Mouse (Mus musculus) adrenal gland, postnatal 25 days (tissue): ENCODE data around the gene Ctdspl. TPM values are rescaled to one million over a fixed set of nuclear protein-coding genes. Genes with fewer than 3 reads are reported as not detected.

Experiments used
- DNase-seq: peaks from one replicate; pipeline ENCODE4 v3.0.0; 2021; ENCODE audit warnings: mixed read lengths
- total RNA-seq: library from RNA; stranded (reverse); gene quantifications from 2 replicates; pipeline ENCODE4 v1.2.3, GENCODE M21; 2021

The Ctdspl gene
- total RNA-seq, 1 experiment from 2014 or later: 31.3 TPM

DNA sequence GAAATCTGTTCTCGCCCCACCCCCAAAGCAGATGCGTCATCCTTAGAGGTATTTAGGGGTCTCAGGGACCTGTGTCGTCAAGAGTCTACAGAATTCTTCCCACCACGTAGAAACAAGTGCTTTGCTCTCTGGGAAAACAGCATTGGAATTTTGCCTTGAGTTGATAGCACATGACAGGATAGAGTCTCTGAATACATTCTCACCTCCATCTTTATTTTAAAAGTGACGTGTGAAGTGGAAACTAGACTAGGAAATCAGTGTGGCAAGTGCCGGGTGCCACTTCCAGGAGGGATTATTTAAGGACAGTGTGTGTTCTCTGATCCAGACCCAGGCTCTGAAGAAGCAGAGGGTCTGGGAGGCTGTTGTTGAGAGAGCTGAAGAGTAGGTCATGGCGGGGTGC is 64.2 kb downstream of the Ctdspl start:
- DNase-seq: no peak

GRCm38 (mm10) chr9:118991750-118992585 is 65.7 kb downstream of the Ctdspl start:
- no peak for DNase-seq

DNA sequence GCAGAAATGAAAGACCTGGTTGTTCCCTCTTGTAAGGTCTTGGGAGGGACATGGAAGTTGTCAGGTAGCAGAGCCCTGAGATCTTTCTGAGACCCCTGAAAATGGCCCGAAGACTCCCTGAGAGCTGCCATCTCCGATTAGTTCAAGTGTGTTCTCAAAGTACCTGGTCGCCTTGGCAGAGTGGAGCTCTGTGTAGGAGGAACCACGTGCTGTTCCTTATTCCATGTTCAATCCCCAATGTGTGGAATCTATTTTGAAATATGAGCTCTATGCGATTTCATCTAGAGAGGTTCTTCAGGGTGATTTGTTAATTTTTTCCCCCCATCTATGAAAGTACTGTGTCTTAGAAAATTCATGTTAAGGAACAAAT is 66.3 kb downstream of the Ctdspl start:
- no peak for DNase-seq

DNA sequence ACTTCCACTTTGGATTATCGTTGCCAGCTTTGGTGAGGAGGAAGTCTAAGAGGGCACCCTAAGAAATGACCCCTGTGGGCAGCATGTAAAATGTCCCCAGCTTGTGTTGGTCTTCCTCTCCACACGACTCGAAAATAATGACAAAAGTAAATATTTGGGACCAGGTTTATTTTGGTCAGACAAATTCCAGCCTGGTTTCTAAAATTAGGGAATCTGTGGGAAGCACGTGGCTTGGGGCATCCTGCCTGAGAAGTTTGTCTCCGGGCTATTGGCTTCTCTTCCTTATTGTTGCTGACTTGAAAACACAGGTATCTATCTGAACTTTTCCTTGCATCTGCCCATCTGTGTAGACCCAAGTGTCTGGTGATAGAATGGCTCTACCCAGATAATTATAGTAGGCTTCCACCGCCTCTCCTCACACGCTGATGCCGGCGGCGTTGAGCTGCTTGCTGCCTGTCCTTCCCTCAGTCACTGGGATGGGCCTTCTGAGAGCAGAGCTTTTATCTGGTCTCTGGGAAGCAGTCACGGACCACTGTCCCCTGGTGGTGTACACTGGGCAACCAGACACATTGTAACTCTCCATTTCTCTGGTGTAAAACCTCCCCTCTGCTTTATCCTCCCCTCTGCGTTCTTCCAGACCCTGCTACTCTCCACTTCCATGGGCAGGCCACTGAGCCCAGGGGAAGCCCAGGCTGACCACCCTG is 68.4 kb downstream of the Ctdspl start:
- no peak for DNase-seq

GRCm38 (mm10) chr9:118995539-118995938 is 69.3 kb downstream of the Ctdspl start:
- no peak for DNase-seq

- DNase-seq: no peak
These were observed 71.0 kb downstream of the Ctdspl start for GRCm38 (mm10) chr9:118997241-118997640.

DNA sequence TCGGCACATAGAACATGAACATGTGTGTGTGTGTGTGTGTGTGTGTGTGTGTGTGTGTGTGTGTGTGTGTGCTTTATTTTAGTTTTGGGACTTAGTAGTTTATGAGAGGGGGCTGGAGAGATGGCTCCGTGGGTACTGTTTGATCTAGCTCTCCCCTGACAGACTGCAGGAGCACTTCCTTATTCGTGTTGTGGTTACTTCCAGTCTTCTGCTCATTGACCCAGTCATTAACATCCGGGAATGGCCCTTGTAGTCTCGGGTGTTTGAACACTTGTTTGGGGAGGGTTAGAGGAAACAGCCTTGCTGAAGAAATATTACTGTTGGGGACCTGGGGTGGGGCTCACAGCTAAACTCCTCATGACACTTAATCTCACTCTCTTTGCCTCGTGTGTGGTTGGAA is 73.9 kb downstream of the Ctdspl start:
- DNase-seq: no peak

DNA sequence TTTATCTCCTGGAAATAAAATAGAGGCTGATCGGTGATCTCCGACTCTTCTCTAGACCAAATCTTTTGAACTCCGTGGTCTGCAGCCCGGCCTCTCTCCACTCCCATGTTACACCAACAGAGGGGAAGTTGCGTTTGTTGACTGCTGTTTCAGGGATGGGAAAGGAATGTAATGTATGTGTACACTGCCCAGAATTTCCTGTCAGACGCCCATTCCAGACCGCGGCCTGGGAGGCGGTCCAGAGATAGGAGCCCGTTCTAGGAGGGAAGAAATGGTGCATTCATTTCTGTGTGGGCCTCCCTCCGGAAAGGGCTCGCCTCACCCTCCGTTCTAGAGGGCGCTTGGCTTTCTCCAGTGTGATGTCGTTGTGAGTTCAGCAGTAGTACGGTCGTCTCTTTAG is 76.0 kb downstream of the Ctdspl start:
- DNase-seq: peak; percentile 15

GRCm38 (mm10) chr9:119003990-119004702 is 77.9 kb downstream of the Ctdspl start:
- no peak for DNase-seq

GRCm38 (mm10) chr9:119004703-119005076 is 78.4 kb downstream of the Ctdspl start:
- DNase-seq: no peak

DNA sequence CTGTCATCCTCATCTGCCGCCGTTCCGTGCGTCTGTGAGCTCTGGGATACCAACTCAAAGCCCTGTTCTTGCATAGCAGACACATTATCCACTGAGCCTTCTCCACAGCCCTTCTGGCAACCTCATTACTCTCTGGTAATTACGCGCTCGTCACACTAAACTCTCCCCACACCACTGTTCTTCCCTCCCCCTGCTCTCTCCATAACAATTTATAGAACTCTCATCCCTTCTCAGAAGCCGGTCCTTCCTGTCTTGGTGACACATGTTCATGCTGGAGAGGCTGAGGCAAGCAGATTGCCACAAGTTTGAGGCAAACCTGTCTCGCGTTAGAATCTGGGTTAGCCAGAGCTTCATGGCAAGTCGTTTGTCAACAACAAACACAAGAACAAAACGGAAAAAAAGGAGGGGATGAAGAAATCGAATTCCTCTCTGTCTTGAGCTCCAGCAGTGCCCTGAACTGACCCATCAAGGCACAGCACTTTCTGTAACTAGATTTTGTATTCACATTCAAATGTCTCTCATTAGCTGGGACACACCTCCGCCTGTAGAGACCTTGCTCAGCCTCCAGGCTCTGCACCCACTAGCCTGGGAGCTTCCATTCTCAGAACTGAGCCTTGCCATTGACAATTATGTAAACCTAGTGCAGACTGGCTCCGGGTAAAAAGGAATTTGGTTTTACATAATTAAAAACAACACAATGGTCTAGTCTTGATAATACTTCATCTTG is 79.2 kb downstream of the Ctdspl start:
- DNase-seq: no peak

GRCm38 (mm10) chr9:119007266-119007665 is 81.0 kb downstream of the Ctdspl start:
- no peak for DNase-seq

GRCm38 (mm10) chr9:119008871-119009270 is 82.6 kb downstream of the Ctdspl start:
- DNase-seq: no peak

- DNase-seq: no peak
These were observed 84.0 kb downstream of the Ctdspl start for GRCm38 (mm10) chr9:119010156-119010710.

DNA sequence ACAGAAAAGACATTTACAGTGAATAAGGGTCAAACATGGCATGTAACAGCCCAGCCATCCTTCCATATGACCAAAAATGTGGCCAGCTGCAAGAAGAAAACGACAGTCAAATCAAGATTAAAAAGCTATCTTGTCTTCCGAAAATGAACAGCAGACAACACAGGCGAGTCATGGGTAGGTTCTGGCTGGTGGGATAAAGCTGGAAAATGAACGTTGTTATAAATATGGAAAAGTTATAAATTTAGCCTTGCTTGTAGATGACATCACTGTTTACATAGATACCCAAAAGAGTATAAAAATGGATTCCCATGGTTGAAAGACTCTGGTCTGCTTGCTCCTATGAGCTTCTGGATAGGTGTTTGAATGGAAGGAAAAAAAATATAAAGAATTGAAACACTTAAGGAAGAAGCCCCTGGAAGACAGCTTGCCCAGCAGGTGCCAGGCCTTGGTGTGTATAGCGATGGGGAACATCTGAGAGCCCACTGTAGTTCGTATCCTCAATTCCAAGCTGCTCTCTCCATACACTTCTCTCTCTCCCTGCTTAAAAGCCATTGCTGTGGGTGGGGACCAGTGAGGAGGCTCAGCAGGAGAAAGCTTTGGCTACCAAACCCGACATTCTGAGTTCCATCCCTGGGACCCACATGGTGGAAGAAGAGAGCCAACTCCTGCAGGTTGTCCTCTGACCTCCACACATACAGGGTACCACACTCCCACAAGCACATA is 90.7 kb downstream of the Ctdspl start:
- no peak for DNase-seq

GRCm38 (mm10) chr9:119021731-119022130 is 95.5 kb downstream of the Ctdspl start:
- DNase-seq: no peak

GRCm38 (mm10) chr9:119025263-119025662 is 99.0 kb downstream of the Ctdspl start:
- no peak for DNase-seq

- no peak for DNase-seq
These were observed 99.6 kb downstream of the Ctdspl start for GRCm38 (mm10) chr9:119025832-119026331.

- no peak for DNase-seq
These were observed 101.1 kb downstream of the Ctdspl start for GRCm38 (mm10) chr9:119027337-119027736.

DNA sequence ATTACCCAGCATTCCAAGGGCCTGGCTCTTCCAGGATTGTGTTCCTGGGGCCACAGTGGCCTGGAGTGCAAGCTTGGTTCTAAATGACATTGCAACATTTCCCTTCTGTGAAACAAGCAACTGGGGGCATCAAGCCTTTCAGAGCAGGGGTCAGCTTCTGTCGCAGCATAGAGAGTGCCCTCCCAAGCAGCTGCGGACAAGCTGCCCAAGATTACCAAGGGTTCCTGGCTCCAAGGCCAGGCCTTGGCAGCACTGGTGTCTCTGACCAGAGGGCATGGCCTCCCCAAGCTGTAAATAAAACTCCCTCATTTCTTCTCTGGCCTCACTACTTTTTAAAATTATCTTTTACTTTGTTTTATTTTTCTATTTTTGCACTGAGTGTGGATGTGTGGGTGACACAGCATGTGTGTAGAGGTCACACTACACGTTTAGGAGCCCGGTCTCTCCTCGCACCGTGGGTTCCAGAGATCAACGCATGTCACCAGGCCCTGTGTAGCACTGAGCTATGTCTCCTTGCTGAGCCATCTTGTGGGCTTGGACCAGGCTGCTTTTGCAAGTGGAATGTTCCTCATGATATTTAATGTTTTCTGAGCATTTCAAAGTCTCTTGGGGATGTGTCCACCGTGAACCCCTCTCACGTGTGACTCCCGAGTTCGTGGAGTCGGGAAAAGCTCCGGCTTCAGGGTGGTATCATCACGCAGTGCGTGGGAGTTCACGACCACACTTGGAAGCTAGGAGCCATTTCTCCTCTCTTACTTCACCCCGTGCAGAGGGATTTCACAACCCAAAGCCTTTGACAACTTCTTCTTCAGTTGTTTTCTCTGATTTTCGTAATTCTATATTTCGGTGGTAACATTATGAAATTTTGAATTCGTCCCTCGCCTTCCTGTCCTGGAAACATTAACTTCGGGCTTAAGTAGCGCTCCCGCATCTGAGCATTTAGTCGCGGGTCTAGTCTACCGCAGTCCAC is 102.3 kb downstream of the Ctdspl start:
- DNase-seq: no peak
